Mouse (Mus musculus) adrenal gland, postnatal 14 days (tissue): ENCODE data around the gene Gm10638. TPM values are rescaled to one million over a fixed set of nuclear protein-coding genes. Genes with fewer than 3 reads are reported as not detected.

ENCODE experiments used
- DNase-seq: peaks from one replicate; pipeline ENCODE4 v3.0.0; 2021; ENCODE audit warnings: mixed read lengths
- total RNA-seq: library from RNA; stranded (reverse); gene quantifications from 2 replicates; pipeline ENCODE4 v1.2.3, GENCODE M21; 2021

Gm10638 gene
- total RNA-seq, 1 experiment from 2014 or later, result 4.4 TPM

- peak; percentile 58 for DNase-seq
Observed at GRCm38 (mm10) chr8:86787891-86788420, 42.5 kb downstream of the Gm10638 start.

DNA sequence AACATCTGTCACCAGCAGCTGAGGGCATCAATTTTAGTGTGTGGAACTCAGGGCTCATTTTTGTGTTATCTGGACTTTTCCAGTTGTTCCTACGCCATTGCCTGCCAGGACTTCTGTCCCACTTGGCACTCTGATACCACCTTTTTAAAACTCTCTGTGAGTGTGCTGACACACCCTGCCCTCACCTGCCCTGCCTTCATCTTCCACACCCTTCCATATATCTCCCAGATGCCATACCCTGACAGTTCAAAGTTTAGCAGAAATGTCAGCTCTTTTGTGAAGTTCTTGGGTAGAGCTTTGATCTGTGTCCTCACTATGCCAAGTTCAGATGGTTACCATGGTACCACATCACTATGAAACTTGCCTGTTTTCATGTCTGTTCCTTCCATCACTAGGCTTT, 44.1 kb downstream of the Gm10638 start:
- DNase-seq, result no peak

- DNase-seq, result no peak
Observed at GRCm38 (mm10) chr8:86791542-86791941, 46.0 kb downstream of the Gm10638 start.

DNA sequence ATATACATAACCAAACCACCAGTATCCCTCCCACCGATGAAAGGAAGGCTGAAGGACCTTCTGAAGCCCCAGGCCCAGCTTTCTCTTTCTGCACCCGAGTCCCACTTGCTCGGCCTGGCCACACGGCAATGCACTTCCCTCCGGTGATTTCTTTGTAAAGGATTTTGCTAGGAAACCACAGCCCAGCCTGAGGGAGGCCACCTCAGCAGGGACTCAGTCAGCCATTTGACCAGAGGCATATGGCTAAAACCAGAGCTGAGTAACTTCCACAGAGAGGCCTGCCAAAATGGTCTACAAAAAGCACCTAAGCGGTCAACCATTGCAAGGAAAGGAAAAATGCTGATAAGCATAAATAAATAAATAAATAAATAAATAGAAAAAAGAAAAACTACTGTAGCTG, 49.2 kb downstream of the Gm10638 start:
- no peak for DNase-seq

Other genes with a start within 250 kb of the Gm10638 start
- 0.15 TPM in 1 of 2 replicates, not detected in the other for gene Abcc12, start 165.0 kb upstream of the Gm10638 start, total RNA-seq
- gene Lonp2, start 121.7 kb upstream of the Gm10638 start, total RNA-seq, result 123 and 136 TPM in 2 replicates
- gene Siah1a, start 235 bp downstream of the Gm10638 start, total RNA-seq, result 19.4 and 20.2 TPM in 2 replicates
- gene N4bp1, start 139.6 kb downstream of the Gm10638 start, total RNA-seq, result 30.6 and 30.7 TPM in 2 replicates